Mouse (Mus musculus) small intestine, adult 2 months (tissue): Measurements from ENCODE around the gene Oas3.

Experiments used
- CTCF ChIP-seq: fragments of 200-500 bp; IDR thresholded peaks from 2 replicates; pipeline ENCODE4 v1.5.1; 2012; ENCODE audit warnings: low read depth, mild to moderate bottlenecking, control low read depth, inconsistent platforms, low read length, moderate library complexity, mixed read lengths; ENCODE audit not compliant: insufficient replicate concordance, insufficient read length; ENCODE audit errors: extremely low read depth
- POLR2A ChIP-seq: fragments of 200-500 bp; IDR thresholded peaks from 2 replicates; pipeline ENCODE4 v1.6.1; 2012; ENCODE audit warnings: low read depth, mild to moderate bottlenecking, control low read depth, inconsistent platforms, low read length, moderate library complexity

GRCm38 (mm10) chr5:120706541-120706940 is 70.9 kb downstream of the Oas3 start:
- TF ChIP-seq CTCF (no peak), POLR2A (no peak)
